Mouse (Mus musculus): ENCODE measurements at regions not wholly inside any gene's neighbourhood (a gene's known extent, or its start where the extent isn't known, plus 50 kb on each side); places are given as distances from the start of the nearest gene placed in this dataset.

DNA sequence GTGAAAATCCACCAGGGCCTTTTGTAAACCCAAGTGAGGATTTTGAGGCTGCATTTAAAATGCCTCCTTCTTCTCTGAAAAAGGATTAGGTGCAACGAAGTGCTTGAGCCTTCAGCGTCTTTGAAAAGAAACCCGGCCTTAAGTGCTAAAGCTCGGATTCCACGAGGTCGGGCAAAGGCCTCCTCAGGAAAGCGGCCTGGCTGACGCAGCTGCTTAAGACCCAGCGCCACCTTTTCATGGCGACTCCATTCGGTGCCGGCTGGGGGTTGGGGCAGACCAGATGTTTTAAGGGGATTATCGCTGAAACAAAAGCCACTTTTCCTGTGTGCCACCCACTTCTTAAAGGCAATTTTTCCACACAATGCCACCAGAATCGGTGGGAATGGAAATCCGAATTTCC lies 61.6 kb upstream of the 4932438H23Rik start:
- DNase-seq: no peak

DNA sequence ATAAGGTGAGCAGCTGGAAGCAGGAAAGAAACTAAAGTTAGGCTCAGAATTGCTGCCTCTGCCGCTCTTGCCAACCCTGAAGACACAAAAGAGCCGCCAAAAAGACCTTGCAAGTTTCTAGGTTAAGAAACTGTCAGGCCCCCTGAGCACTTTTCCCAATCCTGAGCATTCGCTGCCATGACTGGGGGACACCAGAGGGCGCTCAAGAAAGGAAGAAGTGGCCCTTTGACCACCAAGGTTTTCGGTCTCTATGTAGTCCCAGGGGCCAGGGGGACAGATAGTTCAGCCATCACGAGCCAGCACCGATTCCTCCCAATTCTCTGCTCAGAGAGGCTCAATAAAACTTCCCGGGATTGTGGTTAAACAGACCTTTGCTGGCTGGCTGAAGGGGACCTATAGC lies 64.6 kb upstream of the Olig2 start:
- DNase-seq: no peak

DNA sequence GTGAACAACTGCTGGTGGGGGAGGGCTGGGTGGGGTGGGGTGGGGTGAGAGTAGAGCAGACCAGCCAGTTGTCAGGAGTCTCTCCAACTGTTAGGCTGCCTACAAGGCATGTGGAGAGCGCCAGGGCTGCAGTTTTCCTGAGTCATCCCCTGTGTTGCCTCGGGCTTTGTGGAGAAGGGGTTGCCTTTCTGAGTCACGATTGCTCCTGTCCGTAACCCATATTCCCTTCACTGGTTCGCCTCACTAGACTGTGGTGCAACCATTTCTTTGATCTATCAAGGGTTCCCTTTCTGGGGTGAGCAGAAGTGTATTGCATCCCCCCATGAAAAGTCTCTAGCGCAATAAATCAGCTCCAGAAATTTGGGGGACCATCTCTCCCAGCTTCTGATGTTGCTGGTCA lies 63.6 kb upstream of the Olig2 start:
- DNase-seq: no peak

DNA sequence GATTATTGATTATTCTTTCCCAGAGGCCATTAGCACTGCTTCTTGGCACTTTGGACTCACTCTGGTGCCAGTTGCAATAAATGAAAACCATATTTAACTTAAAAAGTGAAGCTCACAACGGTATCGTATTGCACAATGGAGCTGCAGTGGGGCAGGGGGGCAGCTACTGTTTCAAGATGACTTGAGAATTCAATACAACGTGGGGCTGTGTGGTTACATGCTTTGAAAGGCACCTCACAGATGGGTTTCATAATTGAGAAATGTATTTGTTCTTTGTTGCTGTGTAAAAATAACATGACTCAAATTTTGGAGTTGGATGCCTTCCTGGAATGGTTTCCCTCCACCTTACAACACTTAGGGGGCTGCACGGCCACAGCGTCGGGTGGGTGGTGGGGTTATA lies 62.9 kb upstream of the Olig2 start:
- DNase-seq: no peak

DNA sequence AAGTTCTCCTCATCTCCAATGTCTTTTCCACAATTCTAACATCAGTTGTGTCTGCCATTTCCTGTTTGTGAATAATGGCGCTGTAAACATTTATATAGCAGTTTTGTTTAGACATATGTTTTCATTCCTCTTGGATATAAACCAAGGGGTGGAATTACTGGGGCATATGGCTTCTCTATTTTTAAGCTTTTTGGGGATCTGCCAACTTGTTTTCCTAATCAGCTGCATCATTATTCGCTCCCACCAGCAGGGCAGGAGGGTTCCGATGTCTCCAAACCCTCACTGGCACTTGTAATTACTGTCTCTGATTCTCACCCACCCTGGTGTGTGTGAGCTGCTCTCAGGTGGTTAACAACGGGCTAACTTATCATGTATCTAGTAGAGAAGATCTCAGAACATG lies 59.4 kb upstream of the Olig2 start:
- DNase-seq: peak; percentile 33

DNA sequence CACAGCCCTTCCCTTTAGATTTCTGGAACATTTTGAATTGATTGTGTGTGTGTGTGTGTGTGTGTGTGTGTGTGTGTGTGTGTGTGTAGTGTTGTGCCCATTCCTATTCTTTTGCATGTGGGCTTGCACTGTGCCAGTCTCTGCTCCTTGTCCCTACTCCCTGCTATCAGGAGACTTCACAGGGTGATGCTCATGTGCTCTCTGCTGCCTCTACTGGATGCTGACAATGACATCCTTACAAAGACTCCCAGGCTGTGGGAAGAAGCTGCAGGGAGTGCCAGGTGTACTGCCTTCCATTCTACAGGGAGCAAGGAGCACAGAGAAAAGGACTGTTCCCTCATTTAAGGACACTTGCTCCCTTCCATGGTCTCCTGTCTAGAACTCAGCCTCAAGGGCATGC lies 58.4 kb upstream of the Olig2 start:
- peak; percentile 49 for DNase-seq

DNA sequence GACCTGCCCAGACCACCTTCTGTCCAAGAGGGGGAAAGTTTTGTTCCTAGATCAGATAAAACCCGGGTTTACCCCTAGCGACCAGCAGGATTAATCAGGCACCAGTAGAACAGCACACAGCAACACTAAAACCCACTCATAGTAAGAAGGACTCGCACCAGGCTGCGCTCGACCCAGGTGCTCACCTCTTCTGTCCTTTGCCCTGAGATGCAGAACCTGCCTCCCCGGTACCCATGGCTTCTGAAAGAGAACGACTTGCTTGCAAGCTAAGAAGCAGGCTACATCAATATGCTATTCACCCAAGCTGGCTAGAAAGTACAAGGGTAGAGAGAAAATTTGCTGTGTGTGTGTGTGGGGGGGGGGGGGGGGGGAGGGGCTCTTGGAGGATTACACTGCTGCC lies 56.9 kb upstream of the Olig2 start:
- DNase-seq: no peak

DNA sequence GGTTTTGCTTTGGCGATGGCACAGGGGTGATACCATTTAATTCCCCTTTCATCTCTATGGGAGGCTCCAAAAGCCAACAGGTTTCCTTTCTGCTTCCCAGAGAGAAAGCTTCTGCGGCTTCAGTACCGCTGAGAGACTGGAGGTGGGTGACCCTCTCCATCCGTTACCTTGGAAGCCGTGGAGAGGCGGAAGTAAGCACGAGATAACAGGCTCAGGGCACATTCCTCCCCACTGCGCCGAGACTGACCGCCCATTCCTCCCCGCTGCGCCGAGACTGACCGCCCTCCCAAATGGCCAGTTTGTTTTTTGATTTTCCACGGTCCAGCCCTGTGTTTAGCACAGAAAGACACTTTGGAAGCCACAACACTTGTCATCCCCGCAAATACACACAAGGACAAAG lies 55.4 kb upstream of the Olig2 start:
- no peak for DNase-seq

DNA sequence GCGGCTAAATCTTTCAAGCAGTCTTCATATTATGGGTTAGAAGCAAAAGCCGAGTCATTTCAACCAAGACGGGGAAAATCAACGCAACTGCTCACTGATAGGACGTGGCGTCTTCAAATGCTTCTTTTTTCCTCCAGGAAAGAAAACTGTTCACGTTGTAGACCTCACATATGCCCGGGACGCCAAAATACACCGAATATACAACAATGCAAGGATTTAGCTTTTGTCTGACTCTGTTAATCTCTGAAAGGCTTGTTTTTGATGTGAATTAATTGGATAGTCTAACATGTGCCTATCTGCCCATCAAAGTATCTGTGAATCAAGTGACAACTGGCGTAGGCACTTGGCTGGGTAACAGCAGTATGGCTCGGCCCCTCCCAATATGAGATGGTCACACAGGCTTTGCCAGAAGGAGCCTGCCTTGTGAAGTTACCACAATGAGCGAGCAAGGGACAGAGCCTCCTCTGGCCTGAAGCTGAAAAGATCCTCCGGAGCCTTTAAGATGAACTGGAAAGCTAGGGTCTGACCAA lies 53.3 kb upstream of the Olig2 start:
- no peak for DNase-seq

DNA sequence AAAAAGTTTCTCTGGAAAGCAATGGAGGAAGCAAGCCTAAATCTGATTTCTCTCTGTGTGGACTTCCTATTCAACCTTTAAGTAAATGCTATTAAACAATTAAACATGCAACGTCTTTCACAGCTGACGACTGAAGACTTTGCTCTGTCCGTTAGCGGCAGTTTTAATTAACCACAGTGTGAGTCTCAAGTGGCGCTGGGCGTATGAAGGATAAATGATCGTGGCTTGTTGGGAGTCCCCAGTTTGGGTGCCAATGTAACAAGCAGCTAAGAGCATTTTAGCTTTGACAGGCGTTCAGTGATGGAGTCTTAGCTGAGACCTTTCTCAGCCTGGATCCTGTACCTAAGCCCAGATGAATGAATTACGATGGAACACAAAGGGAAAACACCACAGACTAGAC lies 52.7 kb upstream of the Olig2 start:
- DNase-seq: no peak

DNA sequence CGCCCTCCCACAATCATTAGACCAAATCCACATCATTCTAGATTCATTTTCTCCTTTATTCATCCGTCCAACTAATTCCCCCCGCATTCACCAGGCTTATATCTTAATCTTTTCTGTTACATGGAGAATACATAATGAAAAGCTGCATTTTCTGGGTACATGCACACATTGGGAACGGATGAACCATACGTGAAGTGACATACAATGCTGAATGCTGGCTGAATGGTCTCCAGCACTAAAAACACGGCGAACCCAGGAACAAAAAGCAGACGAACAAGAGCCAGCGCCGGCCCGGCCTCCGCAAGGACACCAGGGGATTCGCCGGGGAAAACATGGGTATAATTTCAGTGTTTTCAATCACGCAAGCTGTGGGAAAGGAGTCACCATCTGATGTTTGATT lies 52.0 kb upstream of the Olig2 start:
- no peak for DNase-seq

DNA sequence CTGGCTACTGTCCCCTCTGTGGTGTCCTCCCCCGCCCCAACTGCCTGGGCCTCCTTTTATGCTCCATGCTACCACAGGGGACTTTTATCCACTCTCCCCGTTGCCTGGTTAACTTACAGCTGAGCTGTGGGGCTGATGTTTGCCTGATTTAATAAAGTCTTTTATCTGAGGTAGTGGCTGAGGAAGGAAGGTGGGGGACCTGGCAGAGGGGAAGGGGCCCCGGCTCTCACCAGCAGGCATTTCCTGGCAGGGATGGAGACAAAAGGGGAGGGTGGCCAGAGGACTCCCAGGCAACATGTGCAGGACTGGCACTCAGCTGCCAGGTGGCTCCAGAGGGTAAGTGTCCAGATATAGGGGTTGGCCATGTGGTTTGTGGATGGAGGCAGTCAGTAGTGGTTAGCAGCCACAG lies 51.4 kb upstream of the Olig2 start:
- no peak for DNase-seq

DNA sequence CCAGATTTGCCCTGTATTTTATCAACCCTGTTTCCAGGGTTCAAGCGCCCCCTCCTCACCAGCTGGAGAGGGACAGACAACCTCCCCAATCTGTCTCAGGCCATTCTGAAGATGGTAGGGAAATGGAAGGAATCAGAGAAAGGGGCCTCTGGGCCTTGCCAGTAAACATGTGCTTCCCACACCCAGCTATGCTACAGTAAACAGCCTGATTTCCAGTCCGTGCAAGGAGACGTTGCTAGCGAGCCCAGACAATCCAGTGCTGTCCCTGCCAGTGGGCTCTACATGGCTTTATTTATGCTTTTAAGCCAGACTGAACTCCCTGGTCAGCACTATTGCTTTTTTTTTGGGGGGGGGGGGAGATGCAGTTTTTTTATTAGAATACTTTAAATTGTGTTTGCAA lies 50.9 kb upstream of the Olig2 start:
- DNase-seq: no peak
